Mouse (Mus musculus): ENCODE results near the gene Olfr615.
"Not testable (repeated sequence)": the region's sequence is repeated elsewhere in the genome, so short reads cannot be mapped to it uniquely, and the experiment has no call there.

The Olfr615 gene

GRCm38 (mm10) chr7:103555779-103556178 lies at the start of gene Olfr615:
Gene Olfr615 (plus strand): TSS chr7:103556079.
- no peak for DNase-seq (ENCODE audit: low read depth, low spot score)

GRCm38 (mm10) chr7:103512022-103512421 lies 43.9 kb upstream of the Olfr615 start, which contains the start of gene Olfr610:
Gene Olfr610 (minus strand): TSS chr7:103512122.
- DNase-seq (ENCODE audit: low read depth, low spot score): no peak

- DNase-seq (ENCODE audit: low read depth, low spot score): not testable (repeated sequence)
Observed at GRCm38 (mm10) chr7:103520746-103521145, 35.1 kb upstream of the Olfr615 start, which contains the start of gene Olfr611. Gene Olfr611 (minus strand): TSS chr7:103520846.

GRCm38 (mm10) chr7:103542617-103543016 lies 13.3 kb upstream of the Olfr615 start, which contains the start of gene Olfr612:
Gene Olfr612 (minus strand): TSS chr7:103542717.
- DNase-seq (ENCODE audit: low read depth, low spot score): not testable (repeated sequence)

- no peak for DNase-seq (ENCODE audit: low read depth, low spot score)
Observed at GRCm38 (mm10) chr7:103547774-103548173, 8.1 kb upstream of the Olfr615 start, which contains the start of gene Olfr613. Gene Olfr613 (plus strand): TSS chr7:103548074.

- no peak for DNase-seq (ENCODE audit: low read depth, low spot score)
Observed at GRCm38 (mm10) chr7:103569043-103569442, 13.2 kb downstream of the Olfr615 start, which contains the start of gene Olfr616. Gene Olfr616 (minus strand): TSS chr7:103569143.

- DNase-seq (ENCODE audit: low read depth, low spot score): no peak
Observed at GRCm38 (mm10) chr7:103572761-103573160, 16.9 kb downstream of the Olfr615 start, which contains the start of gene Olfr617. Gene Olfr617 (plus strand): TSS chr7:103573061.

GRCm38 (mm10) chr7:103589803-103590202 lies 33.9 kb downstream of the Olfr615 start, which contains the start of gene Olfr618:
Gene Olfr618 (plus strand): TSS chr7:103590103.
- DNase-seq (ENCODE audit: low read depth, low spot score): no peak

- no peak for DNase-seq (ENCODE audit: low read depth, low spot score)
Observed at GRCm38 (mm10) chr7:103600275-103600674, 44.4 kb downstream of the Olfr615 start, which contains the start of gene Olfr619. Gene Olfr619 (plus strand): TSS chr7:103600575.

- DNase-seq (ENCODE audit: low read depth, low spot score): no peak
Observed at GRCm38 (mm10) chr7:103607425-103607824, 51.5 kb downstream of the Olfr615 start.

- DNase-seq (ENCODE audit: low read depth, low spot score): no peak
Observed at GRCm38 (mm10) chr7:103612434-103612833, 56.6 kb downstream of the Olfr615 start, which contains the start of gene Olfr620. Gene Olfr620 (minus strand): TSS chr7:103612534.
